Mouse (Mus musculus): ENCODE results near the gene Gm17124.
"Not testable (repeated sequence)": the region's sequence is repeated elsewhere in the genome, so short reads cannot be mapped to it uniquely, and the experiment has no call there.

Gene Gm17124

GRCm38 (mm10) chr14:42599782-42600181 is at the start of gene Gm17124:
TSS of gene Gm17124 (minus strand) at chr14:42599882.
- not testable (repeated sequence) for DNase-seq (ENCODE audit: low read depth, low spot score)

- not testable (repeated sequence) for DNase-seq (ENCODE audit: low read depth, low spot score)
These were observed 42.1 kb upstream of the Gm17124 start, which contains the start of gene Gm3633 for GRCm38 (mm10) chr14:42641817-42642216. TSS of gene Gm3633 (minus strand) at chr14:42641917.

Measured in A20 (cell line).